Mouse (Mus musculus): ENCODE measurements around the gene Disc1. TPM values are rescaled to one million over a fixed set of nuclear protein-coding genes. Genes with fewer than 3 reads are reported as not detected.

Gene Disc1
- polyA plus RNA-seq, 1 experiment from 2014 or later, result 2.1 TPM

DNA sequence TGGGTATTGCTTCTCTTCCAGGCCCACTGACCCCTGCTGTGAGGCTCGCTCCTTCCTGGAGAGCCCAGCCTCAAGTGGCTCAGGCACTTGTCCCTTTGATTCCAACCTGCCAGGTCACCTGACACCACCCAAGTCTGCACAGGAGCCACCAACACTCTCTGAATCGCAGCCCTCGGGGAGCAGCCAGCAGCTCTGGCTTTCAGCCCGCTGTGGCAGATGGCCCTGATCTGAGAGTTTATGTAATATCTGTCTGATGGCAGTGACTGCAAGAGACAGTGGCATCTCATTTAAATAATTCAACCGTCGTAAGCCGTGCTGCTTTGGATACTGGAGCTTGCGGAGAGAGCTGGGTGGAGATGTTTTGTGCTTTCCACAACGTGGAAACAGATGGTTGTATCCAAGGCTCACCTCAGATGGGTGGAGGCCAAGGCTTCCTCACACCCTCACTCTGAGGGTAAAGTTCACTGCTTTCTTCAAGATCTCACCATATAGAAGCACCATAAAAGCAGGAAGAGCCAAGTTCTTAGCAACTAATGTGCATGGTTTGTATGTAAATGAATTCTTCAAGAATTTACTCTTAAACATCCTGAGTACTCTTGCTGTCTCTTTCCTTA, 24.9 kb downstream of the Disc1 start:
- H3K4me3 ChIP-seq (ENCODE audit: low read length), result no peak overlapping the region
- H3K4me2 ChIP-seq (replicated peaks; ENCODE audit: low read depth, low read length), result no peak overlapping the region
- no peaks in the 10 kb centered on the region for H3K27me3 ChIP-seq (ENCODE audit: insufficient read depth, low read length)
- H3K9ac ChIP-seq (replicated peaks; ENCODE audit: low read length), result no peak overlapping the region
- H3K27ac ChIP-seq (ENCODE audit: low read length), result no peak overlapping the region
- 48% methylated on average over 9 of the region's 9 CpGs for WGBS
- peaks cover 10% of the 10 kb centered on the region for H3K4me1 ChIP-seq (ENCODE audit: insufficient read depth, low read length)
- no peaks in the 10 kb centered on the region for H3K9me3 ChIP-seq (ENCODE audit: low read length)
- ATAC-seq (ENCODE audit: low FRiP score, low TSS enrichment), result no peak
- H3K36me3 ChIP-seq (ENCODE audit: insufficient read depth, low read length), result no peaks in the 10 kb centered on the region

- Histone ChIP-seq H3K9me3 (ENCODE audit: low read length) (peaks cover 2% of the 10 kb centered on the region; the same call in 1 of the 2 replicates), H3K4me3 (ENCODE audit: low read length) (no peak overlapping the region), H3K4me1 (ENCODE audit: insufficient read depth, low read length) (peaks cover 12% of the 10 kb centered on the region), H3K27me3 (ENCODE audit: insufficient read depth, low read length) (no peaks in the 10 kb centered on the region), H3K27ac (ENCODE audit: low read length) (no peak overlapping the region), H3K4me2 (replicated peaks; ENCODE audit: low read depth, low read length) (no peak overlapping the region), H3K9ac (replicated peaks; ENCODE audit: low read length) (no peak overlapping the region), H3K36me3 (ENCODE audit: insufficient read depth, low read length) (no peaks in the 10 kb centered on the region)
- ATAC-seq (ENCODE audit: low FRiP score, low TSS enrichment), result no peak
- WGBS, result 78% methylated on average over 19 of the region's 19 CpGs
These were observed 26.7 kb downstream of the Disc1 start for GRCm38 (mm10) chr8:125080388-125081344.

- H3K27me3 ChIP-seq (ENCODE audit: insufficient read depth, low read length), result no peaks in the 10 kb centered on the region
- no peak for ATAC-seq (ENCODE audit: low FRiP score, low TSS enrichment)
- WGBS, result 27% methylated on average over 4 of the region's 4 CpGs
These were observed 29.8 kb downstream of the Disc1 start for GRCm38 (mm10) chr8:125083746-125084145.

GRCm38 (mm10) chr8:125084523-125084922, 30.5 kb downstream of the Disc1 start:
- no peak for ATAC-seq (ENCODE audit: low FRiP score, low TSS enrichment)
- Histone ChIP-seq H3K4me3 (ENCODE audit: low read length) (no peak overlapping the region), H3K36me3 (ENCODE audit: insufficient read depth, low read length) (no peaks in the 10 kb centered on the region), H3K27ac (ENCODE audit: low read length) (peak overlapping the region; percentile 78), H3K4me1 (ENCODE audit: insufficient read depth, low read length) (peaks cover 12% of the 10 kb centered on the region), H3K9me3 (ENCODE audit: low read length) (peaks cover 3% of the 10 kb centered on the region; the same call in 1 of the 2 replicates), H3K27me3 (ENCODE audit: insufficient read depth, low read length) (no peaks in the 10 kb centered on the region), H3K9ac (replicated peaks; ENCODE audit: low read length) (no peak overlapping the region), H3K4me2 (replicated peaks; ENCODE audit: low read depth, low read length) (no peak overlapping the region)
- 75% methylated on average over 7 of the region's 7 CpGs for WGBS

More at GRCm38 (mm10) chr8:125083746-125084145, 29.8 kb downstream of the Disc1 start:
- H3K27ac ChIP-seq (ENCODE audit: low read length), result peak overlapping the region; percentile 78
- peak overlapping the region; percentile 19; the same call in 1 of the 2 replicates for H3K9ac ChIP-seq (replicated peaks; ENCODE audit: low read length)
- H3K4me1 ChIP-seq (ENCODE audit: insufficient read depth, low read length), result peaks cover 12% of the 10 kb centered on the region
- H3K4me3 ChIP-seq (ENCODE audit: low read length), result no peak overlapping the region
- no peaks in the 10 kb centered on the region for H3K36me3 ChIP-seq (ENCODE audit: insufficient read depth, low read length)
- peaks cover 3% of the 10 kb centered on the region; the same call in 1 of the 2 replicates for H3K9me3 ChIP-seq (ENCODE audit: low read length)
- no peak overlapping the region for H3K4me2 ChIP-seq (replicated peaks; ENCODE audit: low read depth, low read length)

- no peaks in the 10 kb centered on the region for H3K27me3 ChIP-seq (ENCODE audit: insufficient read depth, low read length)
- 73% methylated on average over 21 of the region's 21 CpGs for WGBS
- no peak overlapping the region for H3K4me3 ChIP-seq (ENCODE audit: low read length)
- no peaks in the 10 kb centered on the region for H3K36me3 ChIP-seq (ENCODE audit: insufficient read depth, low read length)
- no peak overlapping the region for H3K4me2 ChIP-seq (replicated peaks; ENCODE audit: low read depth, low read length)
- no peak overlapping the region for H3K9ac ChIP-seq (replicated peaks; ENCODE audit: low read length)
- 0 out of 2 replicates have a peak, but pooled peaks have one; percentile 63 for ATAC-seq (ENCODE audit: low FRiP score, low TSS enrichment)
- no peak overlapping the region for H3K27ac ChIP-seq (ENCODE audit: low read length)
- H3K9me3 ChIP-seq (ENCODE audit: low read length), result no peaks in the 10 kb centered on the region
- no peaks in the 10 kb centered on the region for H3K4me1 ChIP-seq (ENCODE audit: insufficient read depth, low read length)
These were observed 37.1 kb downstream of the Disc1 start for GRCm38 (mm10) chr8:125090889-125091740.

DNA sequence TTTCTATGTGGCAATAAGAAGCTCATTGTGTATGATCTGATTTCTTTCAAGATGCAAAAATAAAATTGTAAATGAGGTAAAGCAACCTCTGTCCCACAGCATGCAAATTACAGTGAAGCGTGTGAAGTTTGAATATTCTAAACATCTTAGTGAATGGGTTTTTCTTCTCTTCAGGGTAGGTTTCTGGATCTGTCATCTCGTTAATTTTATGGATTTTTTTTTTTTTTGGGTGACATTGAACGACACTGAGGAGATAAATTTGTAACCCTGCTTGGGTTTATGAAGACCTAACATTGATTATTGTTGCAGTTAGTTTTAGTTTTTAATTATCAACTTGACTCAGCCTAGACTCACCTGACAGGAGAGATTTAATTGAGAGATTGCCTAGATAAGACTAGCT, 43.1 kb downstream of the Disc1 start:
- H3K36me3 ChIP-seq (ENCODE audit: insufficient read depth, low read length), result no peaks in the 10 kb centered on the region
- H3K27ac ChIP-seq (ENCODE audit: low read length), result no peak overlapping the region
- H3K4me2 ChIP-seq (replicated peaks; ENCODE audit: low read depth, low read length), result no peak overlapping the region
- H3K4me1 ChIP-seq (ENCODE audit: insufficient read depth, low read length), result no peaks in the 10 kb centered on the region
- no peak overlapping the region for H3K4me3 ChIP-seq (ENCODE audit: low read length)
- H3K27me3 ChIP-seq (ENCODE audit: insufficient read depth, low read length), result no peaks in the 10 kb centered on the region
- 80% methylated on average over 3 of the region's 3 CpGs for WGBS
- no peaks in the 10 kb centered on the region for H3K9me3 ChIP-seq (ENCODE audit: low read length)
- no peak overlapping the region for H3K9ac ChIP-seq (replicated peaks; ENCODE audit: low read length)
- ATAC-seq (ENCODE audit: low FRiP score, low TSS enrichment), result no peak

- Histone ChIP-seq H3K4me2 (replicated peaks; ENCODE audit: low read depth, low read length) (no peak overlapping the region), H3K27me3 (ENCODE audit: insufficient read depth, low read length) (no peaks in the 10 kb centered on the region), H3K9me3 (ENCODE audit: low read length) (no peaks in the 10 kb centered on the region), H3K36me3 (ENCODE audit: insufficient read depth, low read length) (no peaks in the 10 kb centered on the region), H3K27ac (ENCODE audit: low read length) (no peak overlapping the region), H3K9ac (replicated peaks; ENCODE audit: low read length) (no peak overlapping the region), H3K4me1 (ENCODE audit: insufficient read depth, low read length) (no peaks in the 10 kb centered on the region), H3K4me3 (ENCODE audit: low read length) (no peak overlapping the region)
- ATAC-seq (ENCODE audit: low FRiP score, low TSS enrichment), result no peak
- 54% methylated on average over 5 of the region's 5 CpGs for WGBS
These were observed 44.1 kb downstream of the Disc1 start for GRCm38 (mm10) chr8:125098050-125098449.

DNA sequence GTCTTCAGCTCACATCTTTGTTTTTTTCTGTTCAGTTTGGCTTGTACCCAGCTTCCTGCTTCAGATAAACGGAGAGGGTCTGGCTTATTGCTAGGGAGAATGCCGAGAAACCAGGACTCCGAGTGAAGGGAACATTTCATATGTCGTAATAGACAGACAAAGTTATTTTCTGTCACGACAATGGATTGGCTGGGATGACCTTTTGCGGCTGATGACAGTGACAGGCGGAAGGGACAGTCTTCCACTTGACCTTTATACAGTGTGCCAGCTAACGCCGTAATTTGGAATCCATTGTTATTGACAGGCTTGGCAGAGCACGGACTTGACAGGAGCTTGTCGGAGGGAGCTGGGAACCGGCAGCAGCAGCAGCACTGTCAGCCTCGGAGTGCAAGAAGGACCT, 48.3 kb downstream of the Disc1 start:
- 69% methylated on average over 13 of the region's 13 CpGs for WGBS
- Histone ChIP-seq H3K9me3 (ENCODE audit: low read length) (no peaks in the 10 kb centered on the region), H3K4me2 (replicated peaks; ENCODE audit: low read depth, low read length) (no peak overlapping the region), H3K36me3 (ENCODE audit: insufficient read depth, low read length) (no peaks in the 10 kb centered on the region), H3K27me3 (ENCODE audit: insufficient read depth, low read length) (no peaks in the 10 kb centered on the region), H3K27ac (ENCODE audit: low read length) (no peak overlapping the region), H3K4me1 (ENCODE audit: insufficient read depth, low read length) (no peaks in the 10 kb centered on the region), H3K9ac (replicated peaks; ENCODE audit: low read length) (no peak overlapping the region), H3K4me3 (ENCODE audit: low read length) (no peak overlapping the region)
- no peak for ATAC-seq (ENCODE audit: low FRiP score, low TSS enrichment)

GRCm38 (mm10) chr8:125113171-125113570, 59.2 kb downstream of the Disc1 start:
- H3K36me3 ChIP-seq (ENCODE audit: insufficient read depth, low read length), result no peaks in the 10 kb centered on the region
- no peak overlapping the region for H3K27ac ChIP-seq (ENCODE audit: low read length)
- no peak overlapping the region for H3K4me2 ChIP-seq (replicated peaks; ENCODE audit: low read depth, low read length)
- WGBS, result 28% methylated on average over 9 of the region's 9 CpGs
- no peaks in the 10 kb centered on the region for H3K9me3 ChIP-seq (ENCODE audit: low read length)
- H3K9ac ChIP-seq (replicated peaks; ENCODE audit: low read length), result no peak overlapping the region
- H3K4me1 ChIP-seq (ENCODE audit: insufficient read depth, low read length), result peaks cover 4% of the 10 kb centered on the region; the same call in 1 of the 2 replicates
- H3K27me3 ChIP-seq (ENCODE audit: insufficient read depth, low read length), result no peaks in the 10 kb centered on the region
- ATAC-seq (ENCODE audit: low FRiP score, low TSS enrichment), result peak; percentile 46; the same call in 1 of the 2 replicates
- no peak overlapping the region for H3K4me3 ChIP-seq (ENCODE audit: low read length)

Data from kidney, embryonic 16.5 days (tissue).